Mouse (Mus musculus): ENCODE measurements at regions not wholly inside any gene's neighbourhood (a gene's known extent, or its start where the extent isn't known, plus 50 kb on each side); places are given as distances from the start of the nearest gene placed in this dataset.

- no peak for DNase-seq (ENCODE audit: low read depth)
Measured at GRCm38 (mm10) chr13:34576392-34576791, 76.9 kb downstream of the Pxdc1 start.

GRCm38 (mm10) chr13:34575997-34576314, 77.3 kb downstream of the Pxdc1 start:
- DNase-seq (ENCODE audit: low read depth) = no peak

GRCm38 (mm10) chr13:34575179-34575996, 77.9 kb downstream of the Pxdc1 start:
- no peak for DNase-seq (ENCODE audit: low read depth)

- no peak for DNase-seq (ENCODE audit: low read depth)
Measured at GRCm38 (mm10) chr13:34569312-34569711, 84.0 kb downstream of the Pxdc1 start.

GRCm38 (mm10) chr13:34566687-34567086, 86.6 kb downstream of the Pxdc1 start:
- DNase-seq (ENCODE audit: low read depth) = no peak

- DNase-seq (ENCODE audit: low read depth) = no peak
Measured at GRCm38 (mm10) chr13:34550130-34550884, 103.0 kb downstream of the Pxdc1 start.

GRCm38 (mm10) chr13:34540646-34541045, 112.6 kb downstream of the Pxdc1 start:
- DNase-seq (ENCODE audit: low read depth) = no peak

GRCm38 (mm10) chr13:34533896-34534295, 119.4 kb downstream of the Pxdc1 start:
- no peak for DNase-seq (ENCODE audit: low read depth)

GRCm38 (mm10) chr13:34511332-34511731, 142.0 kb downstream of the Pxdc1 start:
- no peak for DNase-seq (ENCODE audit: low read depth)

- DNase-seq (ENCODE audit: low read depth) = no peak
Measured at GRCm38 (mm10) chr13:34507224-34507623, 146.1 kb downstream of the Pxdc1 start.

- no peak for DNase-seq (ENCODE audit: low read depth)
Measured at GRCm38 (mm10) chr13:34505861-34506260, 147.4 kb downstream of the Pxdc1 start.

GRCm38 (mm10) chr13:34504879-34505278, 148.4 kb downstream of the Pxdc1 start:
- DNase-seq (ENCODE audit: low read depth) = no peak

- no peak for DNase-seq (ENCODE audit: low read depth)
Measured at GRCm38 (mm10) chr13:34498910-34499309, 153.9 kb upstream of the Slc22a23 start.

- DNase-seq (ENCODE audit: low read depth) = no peak
Measured at GRCm38 (mm10) chr13:34497667-34498066, 152.7 kb upstream of the Slc22a23 start.

GRCm38 (mm10) chr13:34484831-34485230, 139.8 kb upstream of the Slc22a23 start:
- DNase-seq (ENCODE audit: low read depth) = no peak

- no peak for DNase-seq (ENCODE audit: low read depth)
Measured at GRCm38 (mm10) chr13:34481461-34481860, 136.5 kb upstream of the Slc22a23 start.

GRCm38 (mm10) chr13:34470410-34470809, 125.4 kb upstream of the Slc22a23 start:
- no peak for DNase-seq (ENCODE audit: low read depth)

GRCm38 (mm10) chr13:34469568-34469967, 124.6 kb upstream of the Slc22a23 start:
- DNase-seq (ENCODE audit: low read depth) = no peak

GRCm38 (mm10) chr13:34468132-34468748, 123.3 kb upstream of the Slc22a23 start:
- DNase-seq (ENCODE audit: low read depth) = no peak

GRCm38 (mm10) chr13:34465862-34466430, 121.0 kb upstream of the Slc22a23 start:
- DNase-seq (ENCODE audit: low read depth) = no peak

- DNase-seq (ENCODE audit: low read depth) = no peak
Measured at GRCm38 (mm10) chr13:34465456-34465855, 120.5 kb upstream of the Slc22a23 start.

- no peak for DNase-seq (ENCODE audit: low read depth)
Measured at GRCm38 (mm10) chr13:34464221-34464620, 119.2 kb upstream of the Slc22a23 start.

All from c-Kit-positive CD71-negative TER-119-negative erythroid progenitor cells, embryonic 14.5 days (primary cell).